ENCODE assay signal across 13 mouse cellular contexts in the genomic region with DNA sequence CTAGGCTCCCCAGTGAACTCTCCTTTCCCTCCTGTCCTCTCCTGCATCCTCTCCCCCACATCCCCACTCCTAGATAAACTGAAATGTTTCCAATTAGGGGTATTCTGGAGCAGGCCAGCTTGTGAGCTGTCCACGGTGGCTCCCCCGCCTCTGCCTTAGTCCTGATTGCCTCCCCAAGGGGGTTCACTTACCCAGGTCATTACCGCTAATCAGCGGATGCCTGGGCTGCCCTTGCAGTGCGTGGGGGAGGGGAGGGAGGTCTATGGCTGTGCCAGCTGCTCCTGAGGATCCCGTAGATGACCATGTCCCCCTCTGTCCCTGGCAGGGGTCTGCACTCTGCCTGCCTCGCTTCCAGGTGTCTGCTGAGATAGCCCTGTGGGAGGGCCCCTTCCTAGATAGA. TPM values are rescaled to one million over a fixed set of nuclear protein-coding genes. Genes with fewer than 3 reads are reported as not detected.
DNase-seq lines count a peak whose midpoint lies in the region; ATAC-seq and TF ChIP-seq lines count a peak whose summit lies in the region.
"Had no signal": no experiment of that assay in that cellular context is flagged by ENCODE, and none has a peak within 500 bp of the region (broad histone marks: within the 10 kb centered on the region; RNA-seq: fewer than 3 reads in every experiment).

No protein-coding gene starts in this region.

- no peak overlapping the region for H3K27ac ChIP-seq in hindbrain, embryonic 12.5 days
- H3K27ac ChIP-seq in hindbrain, embryonic 14.5 days = no peak overlapping the region
- H3K27ac ChIP-seq in limb, embryonic 12.5 days = peak overlapping the region; percentile 8; the same call in 1 of the 2 replicates
- H3K27ac ChIP-seq: liver, embryonic 12.5 days had no signal

- H3K4me3 ChIP-seq in hindbrain, embryonic 12.5 days = no peak overlapping the region
- H3K4me3 ChIP-seq in hindbrain, embryonic 14.5 days (replicated peaks; ENCODE audit: low read length) = no peak overlapping the region
- no peak overlapping the region for H3K4me3 ChIP-seq in limb, embryonic 12.5 days (replicated peaks)
- H3K4me3 ChIP-seq: erythroblast, embryonic 14.5 days; gastrocnemius, adult 2 months; liver, embryonic 12.5 days had no signal

- no peaks in the 10 kb centered on the region for H3K9me3 ChIP-seq in hindbrain, embryonic 12.5 days (replicated peaks)
- H3K9me3 ChIP-seq in hindbrain, embryonic 14.5 days (ENCODE audit: control insufficient read depth, low read length) = no peaks in the 10 kb centered on the region
- H3K9me3 ChIP-seq in limb, embryonic 12.5 days = no peaks in the 10 kb centered on the region
- H3K9me3 ChIP-seq: liver, embryonic 12.5 days had no signal

- peaks cover 23% of the 10 kb centered on the region for H3K4me1 ChIP-seq in hindbrain, embryonic 12.5 days
- peaks cover 9% of the 10 kb centered on the region for H3K4me1 ChIP-seq in hindbrain, embryonic 14.5 days (replicated peaks; ENCODE audit: control insufficient read depth, insufficient read depth, low read length)
- H3K4me1 ChIP-seq in limb, embryonic 12.5 days (replicated peaks) = peaks cover 82% of the 10 kb centered on the region

- ATAC-seq in hindbrain, embryonic 12.5 days (ENCODE audit: low FRiP score) = peak; percentile 71
- ATAC-seq in hindbrain, embryonic 14.5 days (ENCODE audit: low FRiP score) = no peak
- ATAC-seq in limb, embryonic 12.5 days (ENCODE audit: insufficient number of reproducible peaks, insufficient read depth, low FRiP score, low TSS enrichment, low read depth) = no peak
- ATAC-seq: liver, embryonic 12.5 days; lung, postnatal 0 days had no signal

- H3K9ac ChIP-seq in hindbrain, embryonic 12.5 days = no peak overlapping the region
- no peak overlapping the region for H3K9ac ChIP-seq in hindbrain, embryonic 14.5 days
- 0 out of 2 replicates have a peak overlapping the region, but pooled peaks have one; percentile 23 for H3K9ac ChIP-seq in limb, embryonic 12.5 days (replicated peaks)
- H3K9ac ChIP-seq: liver, embryonic 12.5 days had no signal

- H3K27me3 ChIP-seq in hindbrain, embryonic 12.5 days = peaks cover 43% of the 10 kb centered on the region
- H3K27me3 ChIP-seq in hindbrain, embryonic 14.5 days (ENCODE audit: control insufficient read depth, insufficient read depth, low read length) = peaks cover 28% of the 10 kb centered on the region
- H3K27me3 ChIP-seq in limb, embryonic 12.5 days = peaks cover 89% of the 10 kb centered on the region

- TF ChIP-seq CTCF in brain, embryonic 14.5 days (IDR thresholded peaks at IDR 0.05; ENCODE audit: borderline replicate concordance, extremely low read depth, insufficient read depth, insufficient read length) = no peak

- H3K4me2 ChIP-seq in hindbrain, embryonic 12.5 days (replicated peaks) = 0 out of 2 replicates have a peak overlapping the region, but pooled peaks have one; percentile 17
- no peak overlapping the region for H3K4me2 ChIP-seq in hindbrain, embryonic 14.5 days (replicated peaks)
- H3K4me2 ChIP-seq in limb, embryonic 12.5 days = peak overlapping the region; percentile 26; the same call in 1 of the 2 replicates
- H3K4me2 ChIP-seq: liver, embryonic 12.5 days had no signal

- DNase-seq in hindbrain, embryonic 14.5 days (ENCODE audit: low spot score) = no peak
- peak; percentile 49 for DNase-seq in brain, embryonic 14.5 days (ENCODE audit: low read depth)
- DNase-seq in embryo, embryonic 10.5 days (ENCODE audit: low spot score) = peak; percentile 51
- DNase-seq in cerebellum, postnatal 36 days = no peak
- no peak for DNase-seq in adrenal gland, postnatal 25 days
- DNase-seq: cerebellum, adult 9-10 months; gastrocnemius, adult 2 months; thymus, postnatal 4 days had no signal

- H3K36me3 ChIP-seq in hindbrain, embryonic 12.5 days = no peaks in the 10 kb centered on the region
- no peaks in the 10 kb centered on the region for H3K36me3 ChIP-seq in hindbrain, embryonic 14.5 days (replicated peaks; ENCODE audit: control insufficient read depth, insufficient read depth)
- H3K36me3 ChIP-seq in limb, embryonic 12.5 days = peaks cover 27% of the 10 kb centered on the region
- H3K36me3 ChIP-seq: liver, embryonic 12.5 days had no signal

- WGBS in hindbrain, embryonic 12.5 days = 12% methylated on average over 7 of the region's 7 CpGs
- 14% methylated on average over 7 of the region's 7 CpGs for WGBS in hindbrain, embryonic 14.5 days
- WGBS in limb, embryonic 12.5 days = 6% methylated on average over 7 of the region's 7 CpGs

- no peak for TF ChIP-seq POLR2A in brain, embryonic 14.5 days (IDR thresholded peaks at IDR 0.05; ENCODE audit: borderline replicate concordance, extremely low read depth, insufficient read depth, insufficient read length, poor library complexity, severe bottlenecking)

RNA-seq across cellular contexts. Expression of gene Wnt11, which starts 8.7 kb away (rescaled TPM):
- 14.7 and 16.5 TPM in 2 replicates for polyA plus RNA-seq in hindbrain, embryonic 12.5 days (2016; fragmentation: Nextera tagmentation; extraction: Ambion mirVana)
- polyA plus RNA-seq in hindbrain, embryonic 14.5 days (2014; fragmentation: Nextera tagmentation; extraction: Ambion mirVana) = 2.0 and 2.3 TPM in 2 replicates
- polyA plus RNA-seq in brain, embryonic 14.5 days (2012; rRNA removed) = 5.4 and 6.2 TPM in 2 replicates
- 44.4 and 67.0 TPM in 2 replicates for polyA plus RNA-seq in limb, embryonic 12.5 days (2016; fragmentation: Nextera tagmentation; extraction: Ambion mirVana)
- 1.8 and 1.9 TPM in 2 replicates for total RNA-seq in adrenal gland, postnatal 25 days (2021)
- polyA plus RNA-seq: erythroblast, embryonic 14.5 days had no signal

Comparison
In these comparisons a context has a peak if more than half of its experiments do, and no peak if none do; other contexts are left out.
1. DNase-seq: peak in brain, embryonic 14.5 days (single experiment) and embryo, embryonic 10.5 days (single experiment); none in hindbrain, embryonic 14.5 days (single experiment), cerebellum, postnatal 36 days (0 of 2) and adrenal gland, postnatal 25 days (single experiment).